In genomic region chr9:37460043-37460960, GRCm38 (mm10) we compare ENCODE assay signal across 8 mouse cellular contexts. TPM values are rescaled to one million over a fixed set of nuclear protein-coding genes. Genes with fewer than 3 reads are reported as not detected.
DNase-seq lines count a peak whose midpoint lies in the region; ATAC-seq and TF ChIP-seq lines count a peak whose summit lies in the region.

No protein-coding gene starts in this region.

- no peaks in the 10 kb centered on the region for H3K9me3 ChIP-seq in embryonic facial prominence, embryonic 13.5 days
- no peaks in the 10 kb centered on the region for H3K9me3 ChIP-seq in hindbrain, embryonic 10.5 days
- no peaks in the 10 kb centered on the region for H3K9me3 ChIP-seq in stomach, embryonic 14.5 days (ENCODE audit: control insufficient read depth, low read depth, low read length)

- no peaks in the 10 kb centered on the region for H3K36me3 ChIP-seq in embryonic facial prominence, embryonic 13.5 days
- H3K36me3 ChIP-seq in hindbrain, embryonic 10.5 days = no peaks in the 10 kb centered on the region
- no peaks in the 10 kb centered on the region for H3K36me3 ChIP-seq in stomach, embryonic 14.5 days (ENCODE audit: control insufficient read depth, insufficient read depth, low read length)

- peak overlapping the region; percentile 98 for H3K4me2 ChIP-seq in embryonic facial prominence, embryonic 13.5 days
- peak overlapping the region; percentile 95 for H3K4me2 ChIP-seq in stomach, embryonic 14.5 days (replicated peaks; ENCODE audit: low read depth, low read length)

- intact Hi-C loops in left cerebral cortex, adult 2 months (cut with DNase I) = loop anchor here (1.0 to 10.0 kb wide), 2 partner anchors 153 to 474 kb away; partner anchors contain the start of gene Spa17

- peak overlapping the region; percentile 54 for H3K4me3 ChIP-seq in embryonic facial prominence, embryonic 13.5 days
- H3K4me3 ChIP-seq in hindbrain, embryonic 10.5 days = peak overlapping the region; percentile 57
- H3K4me3 ChIP-seq in left cerebral cortex, adult 2 months = peak overlapping the region; percentile 65
- H3K4me3 ChIP-seq in stomach, embryonic 14.5 days (ENCODE audit: low read depth, low read length) = peak overlapping the region; percentile 46

- no peak overlapping the region for H3K27ac ChIP-seq in embryonic facial prominence, embryonic 13.5 days
- peak overlapping the region; percentile 81 for H3K27ac ChIP-seq in hindbrain, embryonic 10.5 days
- H3K27ac ChIP-seq in left cerebral cortex, adult 2 months = peak overlapping the region; percentile 93
- no peak overlapping the region for H3K27ac ChIP-seq in stomach, embryonic 14.5 days (ENCODE audit: low read length)

- H3K27me3 ChIP-seq in embryonic facial prominence, embryonic 13.5 days = peaks cover 89% of the 10 kb centered on the region
- H3K27me3 ChIP-seq in hindbrain, embryonic 10.5 days (ENCODE audit: insufficient read depth, poor library complexity, severe bottlenecking) = peaks cover 94% of the 10 kb centered on the region
- peaks cover 61% of the 10 kb centered on the region for H3K27me3 ChIP-seq in stomach, embryonic 14.5 days (ENCODE audit: control insufficient read depth, insufficient read depth, low read length)

- peaks cover 23% of the 10 kb centered on the region for H3K4me1 ChIP-seq in embryonic facial prominence, embryonic 13.5 days
- peaks cover 32% of the 10 kb centered on the region for H3K4me1 ChIP-seq in hindbrain, embryonic 10.5 days (replicated peaks)
- H3K4me1 ChIP-seq in stomach, embryonic 14.5 days (ENCODE audit: control insufficient read depth, insufficient read depth, low read length) = 0 out of 2 replicates have a peak, but pooled peaks cover 8% of the 10 kb centered on the region

- no peak for TF ChIP-seq CTCF in left cerebral cortex, adult 2 months (IDR thresholded peaks at IDR 0.05)

- DNase-seq in adrenal gland, adult 18-20 months (ENCODE audit: low spot score in 2 of 2) = peak; percentile 23 to 28
- DNase-seq in adrenal gland, adult 8-10 months = no peak
- DNase-seq in adrenal gland, postnatal 14 days = peak; percentile 42
- peak; percentile 67 for DNase-seq in hindbrain, embryonic 10.5 days (ENCODE audit: low spot score)
- DNase-seq in left cerebral cortex, adult 2 months (ENCODE audit: extremely low spot score in 1 of 2, low spot score in 2 of 2) = peak; percentile 65
- DNase-seq in mesoderm, embryonic 11.5 days (ENCODE audit: low read depth, low spot score) = peak; percentile 73

- ATAC-seq in embryonic facial prominence, embryonic 13.5 days (ENCODE audit: insufficient number of reproducible peaks, insufficient read depth, low FRiP score, low TSS enrichment, low read depth) = no peak
- peak; percentile 47 for ATAC-seq in stomach, embryonic 14.5 days (ENCODE audit: insufficient number of reproducible peaks, insufficient read depth, low FRiP score, low read depth)

- WGBS in embryonic facial prominence, embryonic 13.5 days = under 1% methylated on average over 77 of the region's 81 CpGs
- under 1% methylated on average over 81 of the region's 81 CpGs for WGBS in hindbrain, embryonic 10.5 days
- WGBS in stomach, embryonic 14.5 days = 1% methylated on average over 80 of the region's 81 CpGs

- peak overlapping the region; percentile 61 for H3K9ac ChIP-seq in embryonic facial prominence, embryonic 13.5 days
- H3K9ac ChIP-seq in stomach, embryonic 14.5 days (replicated peaks; ENCODE audit: low read depth, low read length) = no peak overlapping the region

RNA-seq across cellular contexts. Expression of gene Robo3, which starts 27.3 kb away (rescaled TPM):
- total RNA-seq in adrenal gland, adult 18-20 months (2021) = 1 to 10 TPM in 1 of 2 experiments, under 1 TPM in 1; 0.64 to 1.7 TPM
- 1 to 10 TPM; 1.3 to 2.1 (median 1.7) TPM for total RNA-seq in adrenal gland, adult 8-10 months (2022)
- total RNA-seq in adrenal gland, postnatal 14 days (2021) = 0.30 and 0.53 TPM in 2 replicates
- 0.44 and 0.62 TPM in 2 replicates for polyA plus RNA-seq in embryonic facial prominence, embryonic 13.5 days (2015; fragmentation: Nextera tagmentation; extraction: Ambion mirVana)
- 29.1 and 148 TPM in 2 replicates for polyA plus RNA-seq in hindbrain, embryonic 10.5 days (2016; fragmentation: Nextera tagmentation; extraction: Ambion mirVana)
- 10 to 100 TPM; 30.9 to 34.3 TPM for total RNA-seq in left cerebral cortex, adult 2 months (2021)
- polyA plus RNA-seq in stomach, embryonic 14.5 days (2014; fragmentation: Nextera tagmentation; extraction: Ambion mirVana) = 0.06 TPM in 1 of 2 replicates, not detected in the other

RNA-seq across cellular contexts. Expression of gene Msantd2, which starts 28.8 kb away (rescaled TPM):
- 10 to 100 TPM; 21.1 to 24.0 TPM for total RNA-seq in adrenal gland, adult 18-20 months (2021)
- 10 to 100 TPM; 17.2 to 33.2 (median 22.6) TPM for total RNA-seq in adrenal gland, adult 8-10 months (2022)
- total RNA-seq in adrenal gland, postnatal 14 days (2021) = 21.9 and 22.5 TPM in 2 replicates
- polyA plus RNA-seq in embryonic facial prominence, embryonic 13.5 days (2015; fragmentation: Nextera tagmentation; extraction: Ambion mirVana) = 31.1 and 34.9 TPM in 2 replicates
- 36.8 and 40.0 TPM in 2 replicates for polyA plus RNA-seq in hindbrain, embryonic 10.5 days (2016; fragmentation: Nextera tagmentation; extraction: Ambion mirVana)
- total RNA-seq in left cerebral cortex, adult 2 months (2021) = 10 to 100 TPM; 21.4 to 26.7 TPM
- 33.2 and 38.9 TPM in 2 replicates for polyA plus RNA-seq in stomach, embryonic 14.5 days (2014; fragmentation: Nextera tagmentation; extraction: Ambion mirVana)

RNA-seq across cellular contexts. Expression of gene Robo4, which starts 58.6 kb away (rescaled TPM):
- 10 to 100 TPM; 18.3 to 18.5 TPM for total RNA-seq in adrenal gland, adult 18-20 months (2021)
- total RNA-seq in adrenal gland, adult 8-10 months (2022) = 10 to 100 TPM; 24.3 to 37.8 (median 29.3) TPM
- 30.9 and 37.3 TPM in 2 replicates for total RNA-seq in adrenal gland, postnatal 14 days (2021)
- 9.5 and 10.1 TPM in 2 replicates for polyA plus RNA-seq in embryonic facial prominence, embryonic 13.5 days (2015; fragmentation: Nextera tagmentation; extraction: Ambion mirVana)
- polyA plus RNA-seq in hindbrain, embryonic 10.5 days (2016; fragmentation: Nextera tagmentation; extraction: Ambion mirVana) = 6.6 and 7.7 TPM in 2 replicates
- total RNA-seq in left cerebral cortex, adult 2 months (2021) = 1 to 10 TPM; 8.0 to 9.5 TPM
- 8.9 and 12.0 TPM in 2 replicates for polyA plus RNA-seq in stomach, embryonic 14.5 days (2014; fragmentation: Nextera tagmentation; extraction: Ambion mirVana)

Comparison
In these comparisons a context has a peak if more than half of its experiments do, and no peak if none do; other contexts are left out.
1. H3K27ac ChIP-seq: peak in hindbrain, embryonic 10.5 days (single experiment) and left cerebral cortex, adult 2 months (single experiment); none in embryonic facial prominence, embryonic 13.5 days (single experiment) and stomach, embryonic 14.5 days (single experiment).
2. RNA of gene Robo3, which starts 27.3 kb away (total RNA-seq): 30.9 to 34.3 TPM in left cerebral cortex, adult 2 months; 0.64 to 1.7 TPM in adrenal gland, adult 18-20 months, 1.3 to 2.1 TPM in adrenal gland, adult 8-10 months and 0.30 to 0.53 TPM in adrenal gland, postnatal 14 days; every median in the first group is over 10 times any median in the second.
3. Peak in every context shown above with its lines, with median percentiles within 50 percentile points of each other: H3K4me3 ChIP-seq.